Mouse (Mus musculus): ENCODE measurements around the gene Inppl1. TPM values are rescaled to one million over a fixed set of nuclear protein-coding genes. Genes with fewer than 3 reads are reported as not detected.

Gene Inppl1
- 54.1 and 59.0 TPM in 2 replicates for polyA plus RNA-seq (2012; rRNA removed)

DNA sequence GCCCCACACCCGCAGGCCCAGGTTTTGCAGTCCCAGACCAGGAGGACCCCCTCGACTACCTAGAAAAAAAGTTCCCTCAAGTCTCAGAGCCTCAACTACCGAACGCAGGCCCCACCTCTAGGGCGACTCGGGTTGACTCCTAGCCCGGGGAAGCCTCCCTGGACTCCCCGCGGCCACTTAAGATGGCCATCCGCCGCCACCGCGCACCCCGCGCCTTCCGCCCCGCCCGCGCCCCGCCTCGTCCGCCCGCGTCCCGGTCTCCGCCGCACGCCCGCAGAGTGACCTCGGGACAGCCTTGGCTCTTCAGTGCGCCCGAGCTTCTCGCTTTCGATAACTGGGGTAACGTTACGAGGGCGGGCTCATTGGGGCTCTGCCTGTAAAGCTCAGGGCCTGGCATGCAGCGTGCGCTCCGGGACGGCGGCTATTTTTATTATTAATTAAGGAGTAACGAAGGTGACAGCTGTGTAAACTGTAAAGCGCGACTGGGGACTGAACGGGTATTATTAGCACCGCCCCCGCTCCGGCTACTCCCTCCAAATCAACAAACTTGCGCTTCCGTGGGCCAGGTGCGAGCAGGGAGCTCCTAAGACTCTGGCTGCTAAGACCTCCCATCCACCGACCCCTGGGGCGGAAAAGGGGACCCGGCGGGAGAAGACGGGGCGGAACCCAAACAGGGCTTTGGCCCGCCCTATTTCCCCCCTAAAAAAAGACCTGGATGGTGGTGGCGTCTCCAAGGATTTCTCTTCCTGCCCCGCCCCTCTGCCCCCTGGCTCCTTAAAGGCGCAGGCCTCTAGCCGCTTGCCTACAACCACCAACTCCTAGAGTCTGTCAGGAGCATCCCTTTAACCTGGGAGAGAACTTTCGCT, at the start of gene Inppl1:
TSS of gene Inppl1 (minus strand) at position 624 of the 866 bp plus-strand sequence.
- DNase-seq (ENCODE audit: low spot score) = peak; percentile 74

DNA sequence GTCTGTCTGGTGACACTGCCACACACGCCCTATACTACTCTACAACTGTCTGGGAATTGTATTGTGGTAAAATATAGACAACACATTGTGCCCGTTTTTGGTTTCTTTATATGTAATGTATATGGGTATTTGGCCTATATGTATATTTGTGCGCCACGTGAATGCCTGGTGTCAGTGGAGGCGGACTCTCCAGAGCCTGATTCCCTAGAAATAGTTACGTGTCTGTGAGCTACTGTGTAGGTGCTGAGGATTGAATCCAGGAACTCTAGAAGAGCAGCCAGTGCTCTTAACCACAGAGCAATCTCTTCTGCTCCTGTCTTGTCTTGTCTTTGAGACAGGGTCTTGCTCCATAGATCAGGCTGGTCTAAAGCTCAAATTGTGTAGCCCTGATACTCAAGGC, 48.2 kb upstream of the Inppl1 start:
- no peak for DNase-seq (ENCODE audit: low spot score)

- no peak for DNase-seq (ENCODE audit: low spot score)
These were observed 46.1 kb upstream of the Inppl1 start for GRCm38 (mm10) chr7:101884160-101884559.

DNA sequence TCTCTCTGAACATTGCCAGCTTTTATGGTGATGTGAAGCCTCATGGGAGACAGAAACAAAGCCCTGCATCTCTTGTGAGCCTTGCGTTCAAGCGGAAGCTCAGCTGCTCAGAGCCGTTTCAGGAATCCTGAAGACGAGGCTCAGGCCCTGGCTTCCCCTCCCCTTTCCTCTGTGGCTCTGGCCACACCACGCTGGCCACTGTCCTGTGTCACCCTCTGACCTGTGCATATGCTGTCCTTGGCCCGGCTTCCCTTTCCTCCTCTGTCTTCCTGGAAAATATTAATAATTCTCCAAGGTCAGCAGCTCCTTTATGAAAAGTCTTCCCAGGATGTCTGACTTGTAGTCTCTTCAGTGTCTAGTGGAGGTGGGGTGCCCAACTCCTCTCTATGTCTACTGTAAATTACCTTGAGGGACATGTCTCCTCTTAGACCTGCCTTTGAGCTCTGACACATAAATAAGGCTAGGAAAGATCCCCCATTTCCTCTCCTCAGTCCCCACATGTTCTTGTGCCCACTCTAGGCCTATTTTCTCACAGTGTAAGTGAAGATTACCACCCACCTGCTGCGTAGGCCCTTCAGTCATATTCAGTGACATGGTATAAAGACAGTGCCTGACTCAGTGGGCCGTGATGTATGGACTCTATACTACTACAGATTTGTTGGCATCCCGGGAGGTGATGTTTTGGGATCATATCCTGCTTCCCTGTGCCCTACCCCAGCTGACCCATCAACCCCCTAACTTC, 44.6 kb upstream of the Inppl1 start:
- no peak for DNase-seq (ENCODE audit: low spot score)

GRCm38 (mm10) chr7:101880855-101881254, 42.8 kb upstream of the Inppl1 start:
- DNase-seq (ENCODE audit: low spot score) = no peak

DNA sequence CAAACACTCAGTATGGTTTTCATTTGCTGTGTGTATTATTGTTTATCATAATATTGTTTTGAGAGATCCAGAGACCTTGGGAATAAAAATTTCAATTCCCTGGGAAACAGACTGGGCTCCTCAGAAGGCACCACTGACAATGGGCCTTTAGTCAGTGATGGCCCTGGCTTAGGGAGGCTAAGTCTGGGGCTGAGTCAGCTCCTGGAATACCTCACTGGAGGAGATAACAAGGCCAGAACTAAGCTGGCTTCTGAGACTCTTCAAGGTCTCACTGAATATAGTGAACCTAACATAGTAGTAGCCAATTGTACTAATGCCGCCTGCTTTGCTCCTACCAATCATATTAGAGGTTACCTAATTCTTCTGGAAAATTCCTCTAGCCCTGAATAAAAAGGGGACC, 37.9 kb upstream of the Inppl1 start:
- DNase-seq (ENCODE audit: low spot score) = no peak

DNA sequence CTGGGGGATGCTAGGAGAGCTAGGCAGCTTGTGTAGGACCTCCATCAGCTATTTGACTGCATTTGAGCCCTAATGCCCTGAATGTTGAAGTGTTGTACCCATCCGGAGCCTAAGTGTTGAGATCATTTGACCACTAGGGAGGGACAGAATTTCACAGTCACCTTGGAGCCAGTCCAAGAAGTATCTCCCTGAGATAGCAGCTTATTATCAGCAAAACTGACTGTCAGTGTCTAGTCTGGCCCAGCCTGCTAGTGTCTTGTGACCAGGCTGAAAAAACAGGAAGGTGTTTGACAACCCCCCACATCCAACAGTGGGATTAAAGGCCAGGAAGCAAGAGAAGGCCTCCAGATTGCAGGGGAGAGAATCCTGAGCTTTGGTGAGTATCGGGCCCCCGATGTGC, 33.3 kb upstream of the Inppl1 start:
- DNase-seq (ENCODE audit: low spot score) = no peak

DNA sequence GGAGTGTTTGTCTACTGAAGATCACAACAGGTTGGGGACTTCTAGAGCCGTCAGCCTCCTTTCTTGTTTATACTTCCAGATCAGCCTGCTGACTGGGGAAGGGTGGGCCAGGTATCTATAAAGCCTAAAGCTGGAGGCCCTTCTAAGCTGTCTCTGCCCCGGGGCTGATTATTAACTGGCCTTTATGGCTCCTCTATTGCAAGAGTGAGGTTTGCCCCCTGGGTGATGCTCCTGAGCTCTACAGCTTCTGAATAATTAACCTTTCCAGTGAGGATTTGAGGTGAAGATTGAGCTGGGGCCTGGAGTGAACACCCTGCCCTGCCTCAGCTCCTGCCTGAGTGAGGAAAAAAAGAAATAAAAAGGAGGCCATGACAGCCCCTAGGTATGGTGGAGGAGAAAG, 32.6 kb upstream of the Inppl1 start, which contains the start of gene Folr1:
TSS of gene Folr1 (minus strand) at position 160 of the 400 bp plus-strand sequence.
- DNase-seq (ENCODE audit: low spot score) = no peak

- no peak for DNase-seq (ENCODE audit: low spot score)
These were observed 31.1 kb upstream of the Inppl1 start for GRCm38 (mm10) chr7:101869163-101869500.

- no peak for DNase-seq (ENCODE audit: low spot score)
These were observed 30.5 kb upstream of the Inppl1 start for GRCm38 (mm10) chr7:101868241-101869162.

GRCm38 (mm10) chr7:101867482-101867881, 29.5 kb upstream of the Inppl1 start:
- no peak for DNase-seq (ENCODE audit: low spot score)

GRCm38 (mm10) chr7:101866491-101867265, 28.6 kb upstream of the Inppl1 start:
- DNase-seq (ENCODE audit: low spot score) = no peak

- DNase-seq (ENCODE audit: low spot score) = no peak
These were observed 25.4 kb upstream of the Inppl1 start, which contains the start of gene Anapc15 for GRCm38 (mm10) chr7:101863415-101863814. Gene Anapc15, plus strand, starts transcription at chr7:101863715.

DNA sequence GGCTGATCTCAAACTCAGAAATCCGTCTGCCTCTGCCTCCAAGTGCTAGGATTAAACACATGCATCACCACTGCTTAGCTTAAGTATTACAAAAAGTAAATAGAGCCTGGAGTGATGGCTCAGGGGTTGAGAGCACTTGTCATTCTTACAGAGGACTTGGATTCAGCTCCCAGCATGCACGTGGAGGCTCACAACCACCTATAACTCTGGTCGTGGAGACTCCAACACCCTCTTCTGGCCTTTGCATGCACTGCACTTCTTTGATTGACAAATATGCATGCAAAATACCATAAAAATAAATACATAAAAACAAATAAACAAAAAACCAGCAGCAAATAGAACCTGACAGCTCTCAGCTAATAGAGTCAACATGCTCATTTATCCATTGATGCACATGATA, 24.3 kb upstream of the Inppl1 start:
- DNase-seq (ENCODE audit: low spot score) = no peak

GRCm38 (mm10) chr7:101860978-101861377, 22.9 kb upstream of the Inppl1 start:
- DNase-seq (ENCODE audit: low spot score) = no peak

- no peak for DNase-seq (ENCODE audit: low spot score)
These were observed 20.3 kb upstream of the Inppl1 start for GRCm38 (mm10) chr7:101858362-101858761.

DNA sequence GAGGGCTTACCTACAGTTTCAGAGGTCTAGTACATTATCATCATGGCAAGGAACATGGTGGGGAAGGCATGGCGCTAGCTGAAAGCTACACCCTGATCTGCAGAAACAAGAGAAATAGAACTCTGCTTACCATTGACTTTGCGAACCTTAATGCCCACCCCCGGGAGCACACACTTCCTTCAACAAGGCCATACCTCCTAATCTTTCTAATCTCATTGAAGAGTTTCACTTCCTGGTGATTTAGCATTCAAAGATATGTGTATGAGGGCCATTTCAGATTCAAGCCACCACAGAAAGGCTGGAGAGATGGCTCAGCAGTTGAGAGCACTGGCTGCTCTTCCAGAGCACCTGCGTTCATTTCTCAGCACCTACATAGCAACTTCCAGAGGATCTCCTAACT, 19.1 kb upstream of the Inppl1 start, which contains the start of gene Folr2:
TSS of gene Folr2 (minus strand) at position 101 of the 400 bp plus-strand sequence.
- DNase-seq (ENCODE audit: low spot score) = no peak

DNA sequence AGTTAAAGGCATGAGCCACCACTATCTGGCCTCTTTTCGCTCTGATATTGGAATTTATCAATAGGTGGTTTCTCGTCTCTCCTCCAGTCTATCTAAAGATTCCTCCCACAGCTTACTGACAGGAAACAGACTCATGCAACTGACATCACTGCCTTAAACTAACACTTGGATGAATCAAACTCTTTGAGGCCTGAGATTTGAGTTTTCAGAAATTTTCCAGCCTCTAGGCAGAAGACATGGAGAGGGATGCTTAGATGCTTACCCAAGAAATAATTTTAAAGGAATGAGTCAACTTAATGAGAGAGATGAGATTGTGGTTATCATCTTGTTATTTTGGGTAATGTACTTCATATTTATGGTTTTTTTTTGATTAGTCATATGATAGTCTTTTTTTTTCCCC, 15.8 kb upstream of the Inppl1 start:
- DNase-seq (ENCODE audit: low spot score) = no peak

DNA sequence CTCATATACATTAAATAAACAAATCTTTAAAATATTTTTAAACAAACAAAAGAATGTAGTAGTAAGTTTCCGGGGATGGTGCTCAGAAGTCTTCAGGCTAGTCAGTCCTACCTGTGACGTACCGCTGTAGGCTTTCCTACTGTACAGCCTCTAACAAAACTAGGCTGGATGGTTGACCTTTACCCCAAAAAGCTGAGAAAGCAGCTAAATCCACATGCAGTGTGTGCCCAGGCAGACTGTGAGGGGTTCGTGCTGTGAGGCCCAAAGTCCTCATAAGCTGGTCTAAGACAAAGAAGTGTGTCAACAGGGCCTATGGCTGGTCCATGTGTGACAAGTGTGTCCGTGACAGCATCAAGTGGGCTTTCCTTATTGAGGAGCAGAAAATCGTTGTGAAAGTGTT, 14.8 kb upstream of the Inppl1 start:
- DNase-seq (ENCODE audit: low spot score) = no peak

GRCm38 (mm10) chr7:101851689-101852088, 13.7 kb upstream of the Inppl1 start:
- no peak for DNase-seq (ENCODE audit: low spot score)

GRCm38 (mm10) chr7:101847934-101848333, 9.9 kb upstream of the Inppl1 start:
- no peak for DNase-seq (ENCODE audit: low spot score)

All from urinary bladder, adult 2 months (tissue).